In the genomic region with DNA sequence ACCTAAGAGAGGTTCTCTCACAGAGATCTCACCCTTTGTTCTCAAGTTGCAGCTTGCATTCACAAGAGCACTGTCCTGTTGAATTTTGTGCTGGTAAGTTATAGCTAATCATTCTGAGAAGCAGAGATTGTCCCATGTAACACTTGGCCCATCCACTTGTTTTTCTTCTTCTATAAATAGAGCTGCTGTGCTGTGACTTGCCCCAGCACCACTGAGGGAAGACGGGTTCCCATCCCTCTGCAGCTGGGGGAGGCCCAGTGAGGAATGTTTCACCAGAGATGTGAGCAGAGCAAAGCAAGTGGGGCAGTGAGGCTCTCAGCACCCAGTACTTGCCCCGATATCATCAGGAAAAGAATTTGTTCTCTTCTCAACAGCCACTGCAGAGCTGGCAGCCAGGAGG, we compare ENCODE assay signal across 21 mouse cellular contexts. TPM values are rescaled to one million over a fixed set of nuclear protein-coding genes. Genes with fewer than 3 reads are reported as not detected.
DNase-seq lines count a peak whose midpoint lies in the region; ATAC-seq and TF ChIP-seq lines count a peak whose summit lies in the region.
"Had no signal": no experiment of that assay in that cellular context is flagged by ENCODE, and none has a peak within 500 bp of the region (broad histone marks: within the 10 kb centered on the region; RNA-seq: fewer than 3 reads in every experiment).

A gene (minus strand): TSS at position 73 of the 400 bp plus-strand sequence.

- no peaks in the 10 kb centered on the region for H3K36me3 ChIP-seq in heart, postnatal 0 days (replicated peaks; ENCODE audit: control insufficient read depth, insufficient read depth, low read length)
- H3K36me3 ChIP-seq in midbrain, embryonic 13.5 days: no peaks in the 10 kb centered on the region
- H3K36me3 ChIP-seq: G1E; midbrain, embryonic 12.5 days had no signal

- no peak within 1 kb of the TSS for H3K9ac ChIP-seq in heart, postnatal 0 days (replicated peaks; ENCODE audit: low read depth, low read length)
- H3K9ac ChIP-seq in midbrain, embryonic 13.5 days (replicated peaks): no peak within 1 kb of the TSS
- H3K9ac ChIP-seq: midbrain, embryonic 12.5 days had no signal

- peaks cover 12% of the 10 kb centered on the region; the same call in 1 of the 2 replicates for H3K4me1 ChIP-seq in heart, postnatal 0 days (ENCODE audit: control insufficient read depth, insufficient read depth)
- H3K4me1 ChIP-seq in midbrain, embryonic 13.5 days (replicated peaks): no peaks in the 10 kb centered on the region
- H3K4me1 ChIP-seq: midbrain, embryonic 12.5 days had no signal

- peak; percentile 89 for ATAC-seq in heart, postnatal 0 days (ENCODE audit: insufficient read depth, low read depth)
- ATAC-seq in midbrain, embryonic 13.5 days: no peak
- ATAC-seq: forebrain, embryonic 14.5 days; hindbrain, embryonic 16.5 days had no signal

- no peak for TF ChIP-seq EP300 in heart, postnatal 0 days (IDR thresholded peaks at IDR 0.05; ENCODE audit: low read depth)

- no peaks in the 10 kb centered on the region for H3K9me3 ChIP-seq in heart, postnatal 0 days (replicated peaks; ENCODE audit: control insufficient read depth, low read length)
- H3K9me3 ChIP-seq in midbrain, embryonic 13.5 days: no peaks in the 10 kb centered on the region
- H3K9me3 ChIP-seq: G1E; midbrain, embryonic 12.5 days had no signal

- TF ChIP-seq CTCF in heart, postnatal 0 days (IDR thresholded peaks at IDR 0.05; ENCODE audit: low read depth): no peak

- H3K4me3 ChIP-seq in heart, postnatal 0 days (ENCODE audit: low read depth, low read length): no peak within 1 kb of the TSS
- H3K4me3 ChIP-seq in midbrain, embryonic 13.5 days (replicated peaks): no peak within 1 kb of the TSS
- H3K4me3 ChIP-seq: left cerebral cortex, adult 2 months; midbrain, embryonic 12.5 days had no signal

- H3K27me3 ChIP-seq in heart, postnatal 0 days (ENCODE audit: control insufficient read depth, insufficient read depth, low read length): no peaks in the 10 kb centered on the region
- no peaks in the 10 kb centered on the region for H3K27me3 ChIP-seq in midbrain, embryonic 13.5 days
- H3K27me3 ChIP-seq: midbrain, embryonic 12.5 days had no signal

- DNase-seq in heart, adult 11 months: peak; percentile 96
- DNase-seq in heart, postnatal 25 days (ENCODE audit: low spot score): no peak
- peak; percentile 40 for DNase-seq in urinary bladder, postnatal 14 days (ENCODE audit: low spot score)
- no peak for DNase-seq in urinary bladder, adult 2 months (ENCODE audit: low spot score)
- peak; percentile 65 for DNase-seq in heart, postnatal 0 days (ENCODE audit: low spot score)
- DNase-seq in cerebellum, adult 9-10 months: no peak
- DNase-seq in Muller cell, postnatal 12 days (ENCODE audit: inconsistent ontology term): no peak
- DNase-seq: cerebellum, adult 18-20 months; kidney, adult 18-20 months; kidney, postnatal 36 days; liver had no signal

- 4% methylated on average over 2 of the region's 2 CpGs for WGBS in heart, postnatal 0 days
- WGBS in midbrain, embryonic 13.5 days: 79% methylated on average over 2 of the region's 2 CpGs

- H3K4me2 ChIP-seq in heart, postnatal 0 days (ENCODE audit: low read depth, low read length): 0 out of 2 replicates have a peak within 1 kb of the TSS, but pooled peaks have one; percentile 21
- H3K4me2 ChIP-seq in midbrain, embryonic 13.5 days (replicated peaks): no peak within 1 kb of the TSS
- H3K4me2 ChIP-seq: midbrain, embryonic 12.5 days had no signal

- H3K27ac ChIP-seq in heart, postnatal 0 days (ENCODE audit: low read depth): peak within 1 kb of the TSS; percentile 76
- H3K27ac ChIP-seq in midbrain, embryonic 13.5 days: no peak within 1 kb of the TSS
- H3K27ac ChIP-seq: left cerebral cortex, adult 2 months; midbrain, embryonic 12.5 days; stomach, postnatal 0 days had no signal

- intact Hi-C loops in heart, postnatal 25 days (cut with DNase I): no loop called here

RNA-seq across cellular contexts. Expression of the gene that starts here (rescaled TPM):
- total RNA-seq in heart, postnatal 25 days (2021): under 1 TPM; 0.49 to 0.95 TPM
- polyA plus RNA-seq in urinary bladder, adult 2 months (2012; rRNA removed): not detected in 2 replicates
- not detected in 2 replicates for total RNA-seq in heart, postnatal 0 days (2014; rRNA removed; ENCODE audit: low replicate concordance)
- 0.98 and 1.5 TPM in 2 replicates for polyA plus RNA-seq in heart, postnatal 0 days (2015; fragmentation: Nextera tagmentation; extraction: Ambion mirVana)
- not detected in 2 replicates for polyA plus RNA-seq in midbrain, embryonic 13.5 days (2015; fragmentation: Nextera tagmentation; extraction: Ambion mirVana)
- total RNA-seq: G1E; left cerebral cortex, adult 2 months had no signal
- polyA plus RNA-seq: C2C12; cortical plate, adult 2 months; forebrain, embryonic 14.5 days; G1E; hindbrain, embryonic 16.5 days; midbrain, embryonic 12.5 days; spleen, adult 2 months; stomach, postnatal 0 days had no signal

Comparison
In these comparisons a context has a peak if more than half of its experiments do, and no peak if none do; other contexts are left out.
1. DNase-seq: peak in heart, adult 11 months (single experiment), urinary bladder, postnatal 14 days (single experiment) and heart, postnatal 0 days (single experiment); none in heart, postnatal 25 days (single experiment), urinary bladder, adult 2 months (single experiment), cerebellum, adult 9-10 months (single experiment) and Muller cell, postnatal 12 days (single experiment).